Mouse (Mus musculus): ENCODE results near the gene Fn1.

DNA sequence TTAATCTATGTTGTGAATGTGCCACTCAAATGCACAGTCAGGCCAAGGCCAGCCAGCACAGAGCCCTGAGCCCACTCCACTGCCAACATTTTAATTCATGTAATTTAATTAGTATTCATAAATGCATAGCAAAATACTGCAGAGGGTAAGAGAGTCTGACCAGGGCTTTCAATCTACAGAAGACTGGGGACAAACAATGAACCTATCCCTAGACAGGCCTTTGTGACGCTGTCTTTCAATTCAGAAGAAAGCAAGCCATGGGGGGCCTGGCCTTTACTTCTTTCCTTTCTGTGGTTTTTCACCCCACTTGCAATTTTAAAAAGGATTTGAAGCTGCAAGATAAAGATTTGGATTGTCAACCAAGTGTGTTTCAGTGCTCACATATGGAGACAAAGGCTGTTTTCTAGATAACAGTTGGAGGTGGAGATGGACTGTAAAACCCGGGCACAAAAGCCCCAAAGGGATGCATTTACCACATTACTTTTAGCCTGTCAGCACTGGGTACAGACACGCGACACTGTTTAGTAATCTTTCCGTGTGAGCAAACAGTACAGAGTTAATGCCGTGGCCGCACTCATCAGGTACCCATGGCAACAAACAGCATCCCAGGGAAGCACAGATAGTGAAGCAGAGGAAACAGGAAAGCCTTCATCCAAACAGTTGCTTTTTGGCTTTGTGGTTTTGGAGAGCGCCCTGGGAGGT is 38.3 kb downstream of the Fn1 start:
- TF ChIP-seq CTCF (IDR thresholded peaks at IDR 0.05; ENCODE audit: control insufficient read depth, insufficient read depth, low read length) (no peak), POLR2A (IDR thresholded peaks at IDR 0.05; ENCODE audit: borderline replicate concordance, control insufficient read depth, low read depth, low read length) (no peak)

Data from bone marrow, adult 2 months (tissue).